Mouse (Mus musculus) brown adipose tissue, adult 24 weeks (tissue): ENCODE measurements around the gene Hoxa11. TPM values are rescaled to one million over a fixed set of nuclear protein-coding genes. Genes with fewer than 3 reads are reported as not detected.

Source experiments
- H3K27ac ChIP-seq: fragments of 200-500 bp; replicated peaks from 2 replicates; pipeline ENCODE4 v1.5.1; 2012; ENCODE audit warnings: low read depth, mild to moderate bottlenecking, low read length
- H3K4me1 ChIP-seq: fragments of 200-500 bp; 2 replicates; pipeline ENCODE4 v1.6.1; 2012; ENCODE audit warnings: low read length, mixed read lengths; ENCODE audit not compliant: control insufficient read depth, insufficient read depth, insufficient read length
- H3K4me3 ChIP-seq: fragments of 200-500 bp; 2 replicates; pipeline ENCODE4 v1.5.1; 2012; ENCODE audit warnings: low read depth, mild to moderate bottlenecking, low read length, moderate library complexity; ENCODE audit not compliant: insufficient read depth
- polyA plus RNA-seq: library from polyadenylated mRNA; stranded (reverse); fragments of >200 nt; gene quantifications from 2 replicates; pipeline ENCODE4 v1.2.4, GENCODE M21; 2012; ENCODE audit not compliant: missing spikeins, insufficient read depth, insufficient read length

Gene Hoxa11
- not detected in 2 replicates for polyA plus RNA-seq

- no peak within 1 kb of the TSS for H3K27ac ChIP-seq
- peak within 1 kb of the TSS; percentile 3; the same call in 1 of the 2 replicates for H3K4me3 ChIP-seq
- no peaks in the 10 kb centered on the region for H3K4me1 ChIP-seq
These were observed at the start of gene Hoxa11 for GRCm38 (mm10) chr6:52245757-52246142. Gene Hoxa11 (minus strand): TSS chr6:52245810.

- no peak overlapping the region for H3K4me3 ChIP-seq
- H3K4me1 ChIP-seq: no peaks in the 10 kb centered on the region
- H3K27ac ChIP-seq: no peak overlapping the region
These were observed 49.0 kb upstream of the Hoxa11 start for GRCm38 (mm10) chr6:52294616-52295015.

GRCm38 (mm10) chr6:52292328-52292727 lies 46.7 kb upstream of the Hoxa11 start:
- Histone ChIP-seq H3K4me3 (no peak overlapping the region), H3K4me1 (no peaks in the 10 kb centered on the region), H3K27ac (no peak overlapping the region)

GRCm38 (mm10) chr6:52291021-52291860 lies 45.6 kb upstream of the Hoxa11 start:
- H3K27ac ChIP-seq: no peak overlapping the region
- 0 out of 2 replicates have a peak overlapping the region, but pooled peaks have one; percentile 2 for H3K4me3 ChIP-seq
- H3K4me1 ChIP-seq: no peaks in the 10 kb centered on the region

- Histone ChIP-seq H3K27ac (no peak overlapping the region), H3K4me1 (no peaks in the 10 kb centered on the region), H3K4me3 (no peak overlapping the region)
These were observed 44.6 kb upstream of the Hoxa11 start for GRCm38 (mm10) chr6:52290186-52290585.

- H3K27ac ChIP-seq: no peak overlapping the region
- H3K4me3 ChIP-seq: no peak overlapping the region
- no peaks in the 10 kb centered on the region for H3K4me1 ChIP-seq
These were observed 38.3 kb upstream of the Hoxa11 start for GRCm38 (mm10) chr6:52283896-52284295.

- H3K27ac ChIP-seq: no peak overlapping the region
- H3K4me1 ChIP-seq: no peaks in the 10 kb centered on the region
- no peak overlapping the region for H3K4me3 ChIP-seq
These were observed 35.5 kb upstream of the Hoxa11 start for GRCm38 (mm10) chr6:52281084-52281483.

- no peaks in the 10 kb centered on the region for H3K4me1 ChIP-seq
- H3K27ac ChIP-seq: no peak overlapping the region
- H3K4me3 ChIP-seq: no peak overlapping the region
These were observed 31.3 kb upstream of the Hoxa11 start for GRCm38 (mm10) chr6:52276920-52277319.

GRCm38 (mm10) chr6:52276382-52276781 lies 30.8 kb upstream of the Hoxa11 start:
- Histone ChIP-seq H3K4me3 (no peak overlapping the region), H3K4me1 (no peaks in the 10 kb centered on the region), H3K27ac (no peak overlapping the region)

GRCm38 (mm10) chr6:52275563-52276280 lies 30.1 kb upstream of the Hoxa11 start:
- no peaks in the 10 kb centered on the region for H3K4me1 ChIP-seq
- H3K4me3 ChIP-seq: no peak overlapping the region
- no peak overlapping the region for H3K27ac ChIP-seq

GRCm38 (mm10) chr6:52274576-52274975 lies 29.0 kb upstream of the Hoxa11 start:
- no peaks in the 10 kb centered on the region for H3K4me1 ChIP-seq
- no peak overlapping the region for H3K4me3 ChIP-seq
- H3K27ac ChIP-seq: no peak overlapping the region

- Histone ChIP-seq H3K27ac (no peak overlapping the region), H3K4me3 (no peak overlapping the region)
These were observed 28.2 kb upstream of the Hoxa11 start for GRCm38 (mm10) chr6:52273656-52274280.

GRCm38 (mm10) chr6:52272766-52273655 lies 27.4 kb upstream of the Hoxa11 start:
- no peak overlapping the region for H3K27ac ChIP-seq
- H3K4me3 ChIP-seq: no peak overlapping the region
- no peaks in the 10 kb centered on the region for H3K4me1 ChIP-seq

More at GRCm38 (mm10) chr6:52273656-52274280, 28.2 kb upstream of the Hoxa11 start:
- H3K4me1 ChIP-seq: no peaks in the 10 kb centered on the region
